Comparison of ENCODE assay signal across 9 mouse cellular contexts in genomic region chr2:72219921-72220320, GRCm38 (mm10).
DNase-seq lines count a peak whose midpoint lies in the region; ATAC-seq and TF ChIP-seq lines count a peak whose summit lies in the region.
"Had no signal": no experiment of that assay in that cellular context is flagged by ENCODE, and none has a peak within 500 bp of the region (broad histone marks: within the 10 kb centered on the region; RNA-seq: fewer than 3 reads in every experiment).

No protein-coding gene starts in this region.

- H3K9ac ChIP-seq in lung, embryonic 14.5 days = no peak overlapping the region
- H3K9ac ChIP-seq in stomach, postnatal 0 days (ENCODE audit: low read length) = no peak overlapping the region

- no peaks in the 10 kb centered on the region for H3K9me3 ChIP-seq in lung, embryonic 14.5 days (ENCODE audit: low read depth, low read length)
- no peaks in the 10 kb centered on the region for H3K9me3 ChIP-seq in stomach, postnatal 0 days (ENCODE audit: control insufficient read depth, low read length)

- WGBS in lung, embryonic 14.5 days = 20% methylated on average over 3 of the region's 3 CpGs
- WGBS in stomach, postnatal 0 days = 33% methylated on average over 3 of the region's 3 CpGs

- H3K36me3 ChIP-seq in lung, embryonic 14.5 days (ENCODE audit: insufficient read depth) = no peaks in the 10 kb centered on the region
- H3K36me3 ChIP-seq in stomach, postnatal 0 days (ENCODE audit: control insufficient read depth, insufficient read depth, low read length) = no peaks in the 10 kb centered on the region

- peak; percentile 90 for TF ChIP-seq CTCF in layer of hippocampus, adult 2 months (conservative IDR thresholded peaks at IDR 0.05)
- TF ChIP-seq CTCF in gastrocnemius, adult 2 months (IDR thresholded peaks at IDR 0.05) = peak; percentile 83
- TF ChIP-seq CTCF in lung, embryonic 14.5 days (IDR thresholded peaks at IDR 0.05; ENCODE audit: low read depth) = peak; percentile 81
- peak; percentile 79 for TF ChIP-seq CTCF in stomach, postnatal 0 days (IDR thresholded peaks at IDR 0.05; ENCODE audit: low read depth)

- H3K4me2 ChIP-seq in lung, embryonic 14.5 days = no peak overlapping the region
- H3K4me2 ChIP-seq in stomach, postnatal 0 days (replicated peaks; ENCODE audit: low read depth) = no peak overlapping the region

- peak in 1 of 2 experiments; percentile 45 for DNase-seq in layer of hippocampus, adult 2 months (ENCODE audit: low spot score in 2 of 2)
- no peak for DNase-seq in layer of hippocampus, adult 9-11 months
- peak; percentile 78 for DNase-seq in ES-CJ7 (ENCODE audit: low read depth, low spot score)
- peak; percentile 65 to 66 for DNase-seq in adrenal gland, postnatal 36 days
- peak; percentile 61 for DNase-seq in gastrocnemius, adult 2 months
- peak; percentile 84 for DNase-seq in lung, embryonic 14.5 days
- peak; percentile 66 for DNase-seq in stomach, postnatal 0 days (ENCODE audit: low spot score)
- DNase-seq in layer of hippocampus, adult 8-10 months (ENCODE audit: low spot score in 2 of 2) = no peak

- no peak for ATAC-seq in lung, embryonic 14.5 days (ENCODE audit: insufficient read depth)
- ATAC-seq in stomach, postnatal 0 days (ENCODE audit: low FRiP score, low TSS enrichment) = no peak

- intact Hi-C loops in gastrocnemius, adult 2 months (cut with DNase I) = loop anchor here (1.0 kb wide), 1 partner anchor 182 kb away; no protein-coding TSS in a partner anchor

- no peaks in the 10 kb centered on the region for H3K4me1 ChIP-seq in lung, embryonic 14.5 days (ENCODE audit: insufficient read depth)
- no peaks in the 10 kb centered on the region for H3K4me1 ChIP-seq in stomach, postnatal 0 days (replicated peaks; ENCODE audit: control insufficient read depth, insufficient read depth)

- TF ChIP-seq EP300 in stomach, postnatal 0 days (optimal IDR thresholded peaks at IDR 0.05) = no peak

- no peak overlapping the region for H3K27ac ChIP-seq in layer of hippocampus, adult 2 months
- H3K27ac ChIP-seq in gastrocnemius, adult 2 months = no peak overlapping the region
- no peak overlapping the region for H3K27ac ChIP-seq in lung, embryonic 14.5 days (ENCODE audit: low read depth)
- H3K27ac ChIP-seq in stomach, postnatal 0 days (replicated peaks) = no peak overlapping the region
- H3K27ac ChIP-seq: macrophage had no signal

- no peaks in the 10 kb centered on the region for H3K27me3 ChIP-seq in lung, embryonic 14.5 days (ENCODE audit: insufficient read depth, low read length)
- no peaks in the 10 kb centered on the region for H3K27me3 ChIP-seq in stomach, postnatal 0 days (ENCODE audit: control insufficient read depth, insufficient read depth, low read length)

- no peak overlapping the region for H3K4me3 ChIP-seq in layer of hippocampus, adult 2 months
- H3K4me3 ChIP-seq in gastrocnemius, adult 2 months = no peak overlapping the region
- no peak overlapping the region for H3K4me3 ChIP-seq in lung, embryonic 14.5 days (ENCODE audit: low read depth, low read length)
- H3K4me3 ChIP-seq in stomach, postnatal 0 days (ENCODE audit: low read depth, low read length) = no peak overlapping the region

Comparison
In these comparisons a context has a peak if more than half of its experiments do, and no peak if none do; other contexts are left out.
1. DNase-seq: peak in ES-CJ7 (single experiment), adrenal gland, postnatal 36 days (2 of 2), gastrocnemius, adult 2 months (single experiment), lung, embryonic 14.5 days (single experiment) and stomach, postnatal 0 days (single experiment); none in layer of hippocampus, adult 9-11 months (single experiment) and layer of hippocampus, adult 8-10 months (0 of 2).
2. Peak in every context shown above with its lines, with median percentiles within 50 percentile points of each other: CTCF ChIP-seq.